Mouse (Mus musculus) thymus, postnatal 25 days (tissue): Measurements from ENCODE around the gene Slc25a3.
A peak's percentile ranks its signal among the peaks of the same experiment; 100 is the strongest.

Experiments used
- DNase-seq: peaks from one replicate; pipeline ENCODE4 v3.0.0; 2022

Slc25a3 gene

GRCm38 (mm10) chr10:91123828-91124822, at the start of gene Slc25a3:
TSS of gene Slc25a3 (minus strand) at chr10:91124059.
- DNase-seq = peak; percentile 98

DNA sequence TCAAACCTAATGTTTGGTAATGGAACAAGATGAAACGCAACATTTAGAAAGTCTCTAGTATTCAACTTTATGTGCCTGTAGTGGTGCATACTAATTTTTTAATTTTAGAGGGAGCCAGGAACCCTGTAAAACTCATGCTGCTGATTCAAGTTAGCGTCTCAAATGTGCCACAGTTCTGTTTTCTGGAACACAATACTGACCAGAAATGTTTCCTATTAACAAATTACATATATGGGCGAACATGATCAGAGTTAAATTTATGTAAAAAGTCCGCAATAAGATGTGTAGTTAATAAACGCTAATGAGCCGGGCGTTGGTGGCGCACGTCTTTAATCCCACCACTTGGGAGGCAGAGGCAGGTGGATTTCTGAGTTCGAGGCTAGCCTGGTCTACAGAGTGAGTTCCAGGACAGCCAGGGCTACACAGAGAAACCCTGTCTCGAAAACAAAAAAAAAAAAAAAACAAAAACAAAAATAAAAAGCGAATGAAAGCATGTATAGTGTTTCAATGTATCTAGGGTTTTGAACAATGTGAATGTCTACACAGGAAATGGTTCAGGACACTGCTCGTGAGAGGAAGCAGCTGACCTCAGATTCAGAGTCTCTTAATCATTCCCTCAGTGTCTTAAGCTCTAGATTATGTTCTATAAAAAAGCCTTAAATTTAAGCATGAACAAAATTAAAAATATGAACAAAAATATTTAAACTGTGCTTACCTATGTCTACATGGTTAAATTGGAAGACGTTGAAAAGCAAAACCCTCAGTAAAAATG, 48.7 kb upstream of the Slc25a3 start:
- DNase-seq = no peak

DNA sequence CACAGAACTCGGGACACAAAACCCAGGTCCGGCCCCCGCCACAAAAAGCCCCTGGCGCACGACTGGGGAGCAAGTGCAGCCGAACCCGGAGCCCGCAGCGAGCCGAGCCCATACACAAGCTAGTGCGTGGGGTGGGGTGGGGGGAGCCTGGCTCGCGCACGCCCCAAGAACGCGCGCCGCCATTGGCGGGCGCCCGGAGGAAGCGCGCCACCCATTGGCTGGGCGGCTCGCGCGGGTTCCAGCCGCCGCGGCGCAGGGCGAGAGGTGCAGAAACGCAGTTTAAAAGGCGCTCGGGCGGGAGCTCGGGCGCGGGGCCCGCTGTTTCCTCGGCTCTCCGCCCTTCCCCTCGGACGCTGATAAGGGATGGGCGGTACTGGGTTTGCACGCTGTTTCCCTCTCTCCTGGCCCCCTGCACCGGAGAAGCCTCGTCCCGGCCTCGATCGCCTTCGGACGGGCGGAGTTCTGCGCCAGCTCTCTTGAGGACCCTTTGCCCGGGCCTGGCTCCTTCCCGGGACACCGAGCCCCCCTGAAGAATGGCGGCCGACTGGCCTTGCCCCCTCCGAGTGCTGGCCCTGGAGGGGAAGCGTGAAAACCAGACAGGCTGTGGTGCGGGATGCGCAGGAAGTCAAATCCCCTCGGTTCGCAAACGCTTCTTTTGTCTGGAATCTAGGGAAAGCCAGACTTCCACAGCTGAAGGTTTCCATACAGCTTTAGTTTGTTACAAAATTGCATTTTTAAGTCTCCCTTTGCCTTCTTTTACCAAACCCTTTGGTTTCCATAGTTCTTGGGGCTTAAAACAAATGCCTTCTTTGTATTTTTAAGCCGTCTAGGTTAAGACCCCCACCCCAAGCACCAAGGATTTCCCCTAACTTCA, 47.8 kb upstream of the Slc25a3 start:
- DNase-seq = peak; percentile 97

DNA sequence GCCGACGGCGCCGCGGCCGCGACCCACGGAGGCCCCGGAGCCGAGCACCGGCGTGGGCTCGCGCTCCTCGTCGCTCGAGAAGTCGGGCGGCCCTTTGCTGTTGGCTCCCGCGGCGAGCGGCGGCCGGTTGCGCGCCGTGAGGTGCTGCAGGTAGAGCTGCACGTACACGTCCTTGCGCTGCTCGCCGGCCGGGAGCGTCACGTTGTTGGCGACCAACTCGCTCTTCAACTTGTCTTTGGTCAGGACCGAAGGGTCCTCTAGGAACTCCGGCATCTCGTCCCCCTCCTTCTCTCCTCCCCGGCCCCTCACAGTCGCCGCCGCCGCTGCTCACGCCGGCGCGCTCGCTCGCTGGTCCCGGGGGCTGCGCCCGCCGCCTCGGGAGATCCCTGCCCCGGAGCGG, 47.2 kb upstream of the Slc25a3 start:
- DNase-seq = no peak

DNA sequence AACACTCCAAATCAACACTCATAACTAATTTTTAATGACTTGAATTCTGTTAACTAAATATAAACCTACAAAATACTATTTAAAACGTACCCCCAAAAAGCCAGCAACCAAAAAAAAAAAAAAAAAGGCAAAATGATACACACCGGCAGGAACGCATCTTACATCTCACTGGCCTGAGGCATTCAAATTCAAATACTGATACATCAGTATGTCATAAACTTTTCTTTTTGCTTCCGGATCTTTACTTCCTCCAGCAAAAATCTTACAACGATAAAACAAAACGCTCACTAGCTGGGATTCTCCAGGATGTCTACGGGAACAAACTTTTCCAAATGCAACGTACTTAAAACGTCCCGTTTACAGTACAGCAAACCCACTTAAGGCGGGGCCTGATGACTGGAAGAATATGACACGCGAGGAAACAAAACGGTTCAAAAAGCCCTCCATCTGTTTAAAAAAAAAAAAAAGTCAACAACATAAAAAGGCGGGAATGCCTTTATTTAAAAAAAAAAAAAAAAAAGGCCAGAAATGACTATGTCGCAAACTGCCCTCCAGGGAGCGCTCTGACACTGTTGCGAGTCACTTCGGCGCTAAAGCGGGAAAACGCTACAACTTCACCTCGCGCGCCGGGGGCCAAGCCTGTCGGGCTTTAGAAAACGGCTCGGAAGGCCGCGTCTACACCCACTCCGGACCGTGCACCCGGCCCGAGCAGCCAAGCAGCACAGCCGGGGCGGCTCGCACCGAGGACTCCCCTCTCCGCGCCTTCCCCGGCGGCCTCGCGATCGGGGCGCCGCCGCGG, 46.5 kb upstream of the Slc25a3 start:
- peak; percentile 89 for DNase-seq

DNA sequence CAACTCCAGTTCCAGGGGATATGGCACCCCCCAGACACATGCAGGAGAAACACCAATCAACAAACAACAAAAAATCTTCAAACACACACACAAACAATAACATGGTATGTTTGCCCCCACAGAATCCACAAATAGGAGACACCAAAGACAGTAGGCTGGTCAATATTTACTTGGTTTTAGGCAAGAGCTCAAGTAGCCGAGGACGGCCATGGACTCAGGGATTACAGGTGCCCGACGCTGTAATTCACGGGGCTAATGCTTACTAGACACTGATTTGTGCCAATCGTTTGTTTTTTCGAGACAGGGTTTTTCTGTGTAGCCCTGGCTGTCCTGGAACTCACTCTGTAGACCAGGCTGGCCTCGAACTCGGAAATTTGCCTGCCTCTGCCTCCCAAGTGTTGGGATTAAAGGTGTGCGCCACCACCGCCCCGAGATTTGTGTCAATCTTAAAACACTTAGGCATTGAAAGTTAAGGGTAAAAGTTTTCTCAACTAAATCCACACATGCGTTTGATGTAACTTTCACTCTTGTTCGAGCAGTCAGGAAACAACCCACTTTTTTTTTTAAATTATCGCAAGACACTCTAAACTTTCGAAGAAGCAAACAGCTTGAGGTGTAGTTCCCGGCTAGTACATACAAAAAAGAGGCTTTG, 45.7 kb upstream of the Slc25a3 start:
- DNase-seq = no peak

DNA sequence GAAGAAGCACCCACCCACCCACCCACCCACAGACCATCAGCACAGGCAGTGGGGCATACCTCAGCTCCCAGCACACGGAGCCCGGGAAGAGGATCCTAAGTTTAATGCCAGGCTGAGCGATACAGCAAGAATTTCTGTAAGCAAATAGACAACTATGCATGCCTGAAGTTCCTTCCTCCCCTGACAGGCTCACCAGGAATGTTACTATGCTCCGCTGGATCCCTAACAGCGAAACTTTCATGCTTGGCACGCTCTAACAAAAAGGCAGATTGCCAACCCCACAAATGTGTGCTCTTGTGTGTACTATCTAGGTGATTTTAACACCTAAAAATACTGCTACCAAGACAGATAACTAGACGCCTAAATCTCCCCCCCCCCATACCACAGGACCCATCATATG, 43.5 kb upstream of the Slc25a3 start:
- no peak for DNase-seq

DNA sequence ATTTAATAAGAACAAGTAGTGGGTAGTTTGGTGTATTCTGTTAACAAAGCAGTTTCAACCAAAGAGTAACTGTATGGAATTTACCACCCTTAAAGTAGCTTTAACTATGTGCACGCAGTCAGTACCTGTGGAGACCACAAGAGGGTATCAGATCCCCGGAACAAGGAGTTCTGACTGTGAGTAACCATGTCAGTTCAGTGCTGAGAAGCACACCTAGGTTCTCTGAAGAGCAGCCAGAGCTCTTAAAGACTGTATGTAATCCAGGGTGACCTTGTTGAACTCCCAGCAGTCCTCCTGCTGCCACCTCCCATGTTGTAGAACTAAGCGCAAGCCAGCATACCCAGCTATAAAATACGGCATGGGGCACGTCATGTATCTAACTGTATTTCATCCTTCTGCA, 43.0 kb upstream of the Slc25a3 start:
- peak; percentile 80 for DNase-seq

- DNase-seq = no peak
Measured at GRCm38 (mm10) chr10:91165850-91166249, 42.0 kb upstream of the Slc25a3 start.

- DNase-seq = no peak
Measured at GRCm38 (mm10) chr10:91164491-91164890, 40.6 kb upstream of the Slc25a3 start.

GRCm38 (mm10) chr10:91162511-91163163, 38.8 kb upstream of the Slc25a3 start:
- no peak for DNase-seq

DNA sequence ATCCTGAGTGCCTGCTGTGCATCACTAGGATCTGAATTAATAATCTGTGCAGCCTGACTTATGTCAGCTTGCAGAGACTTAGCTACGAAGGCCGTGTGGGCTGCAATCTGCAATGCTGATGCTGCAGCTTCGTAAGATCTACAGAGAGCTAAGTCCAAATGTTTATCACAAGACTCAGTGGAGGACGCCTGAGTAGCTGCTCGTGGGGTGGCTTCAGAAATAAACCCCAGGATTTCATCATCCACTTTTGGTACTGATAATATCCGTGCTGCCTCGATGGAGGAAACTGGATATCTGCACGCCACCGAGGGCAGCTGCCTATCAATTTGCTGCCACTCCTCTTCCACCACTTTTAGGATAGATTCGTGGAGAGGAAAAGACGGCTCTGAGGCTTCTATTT, 38.2 kb upstream of the Slc25a3 start:
- no peak for DNase-seq

GRCm38 (mm10) chr10:91161006-91161405, 37.1 kb upstream of the Slc25a3 start:
- no peak for DNase-seq

DNA sequence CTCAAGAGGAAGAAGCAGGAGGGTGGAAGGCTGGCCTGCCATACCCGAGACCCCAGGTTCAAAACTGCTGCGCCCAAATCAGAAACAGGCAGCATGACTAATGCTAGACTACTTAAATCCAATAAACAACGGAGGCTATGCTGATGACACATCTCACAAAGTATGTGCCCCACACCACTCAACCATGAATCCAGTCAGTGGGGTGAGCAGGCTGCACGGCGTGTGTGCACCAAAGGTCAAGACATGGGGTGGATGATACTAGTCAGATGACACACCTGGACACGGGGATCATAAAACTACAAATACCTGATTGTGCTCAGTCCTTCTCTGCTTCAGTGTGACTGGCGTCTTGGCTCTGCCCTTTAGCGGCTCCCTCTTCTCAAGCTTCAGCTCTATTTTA, 34.6 kb upstream of the Slc25a3 start:
- DNase-seq = no peak

- no peak for DNase-seq
Measured at GRCm38 (mm10) chr10:91156338-91156737, 32.5 kb upstream of the Slc25a3 start.

DNA sequence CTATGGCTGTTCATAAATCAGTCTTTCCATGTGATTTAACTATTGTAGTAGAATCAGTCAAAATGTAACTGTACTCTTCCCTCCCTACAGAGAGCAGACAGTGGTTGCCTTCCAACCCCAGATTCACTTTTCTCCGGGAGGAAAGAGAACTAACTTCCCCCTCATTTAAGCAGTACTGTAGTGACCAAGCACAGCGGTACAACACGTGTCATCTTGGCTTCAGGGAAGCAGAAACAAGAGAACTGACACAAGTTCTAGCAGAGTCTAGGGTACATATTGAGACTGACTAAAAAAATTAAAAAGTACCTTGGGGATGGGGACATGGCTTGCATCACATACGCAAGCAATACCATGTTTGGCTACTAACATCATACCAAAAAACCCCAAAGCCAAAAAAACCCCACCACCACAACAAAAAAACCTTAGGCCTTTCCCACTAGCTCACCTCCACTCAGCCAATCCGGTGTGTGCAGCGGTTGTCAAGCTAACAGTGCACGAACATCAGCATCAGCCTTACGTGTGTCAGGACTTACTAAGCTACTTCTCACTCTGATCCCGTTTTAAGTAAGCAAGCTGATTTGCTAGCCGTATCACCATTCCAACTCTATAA, 30.1 kb upstream of the Slc25a3 start:
- no peak for DNase-seq

- no peak for DNase-seq
Measured at GRCm38 (mm10) chr10:91145413-91145812, 21.6 kb upstream of the Slc25a3 start.

- no peak for DNase-seq
Measured at GRCm38 (mm10) chr10:91143313-91144230, 19.7 kb upstream of the Slc25a3 start.

- no peak for DNase-seq
Measured at GRCm38 (mm10) chr10:91142654-91143191, 18.9 kb upstream of the Slc25a3 start.
